Mouse (Mus musculus): Measurements from ENCODE around the gene Zfp462. TPM values are rescaled to one million over a fixed set of nuclear protein-coding genes. Genes with fewer than 3 reads are reported as not detected.
A peak's percentile ranks its signal among the peaks of the same experiment; 100 is the strongest.

Zfp462 gene
- total and polyA plus RNA-seq, 3 experiments: 5.0 to 7.6 (median 7.5) TPM

DNA sequence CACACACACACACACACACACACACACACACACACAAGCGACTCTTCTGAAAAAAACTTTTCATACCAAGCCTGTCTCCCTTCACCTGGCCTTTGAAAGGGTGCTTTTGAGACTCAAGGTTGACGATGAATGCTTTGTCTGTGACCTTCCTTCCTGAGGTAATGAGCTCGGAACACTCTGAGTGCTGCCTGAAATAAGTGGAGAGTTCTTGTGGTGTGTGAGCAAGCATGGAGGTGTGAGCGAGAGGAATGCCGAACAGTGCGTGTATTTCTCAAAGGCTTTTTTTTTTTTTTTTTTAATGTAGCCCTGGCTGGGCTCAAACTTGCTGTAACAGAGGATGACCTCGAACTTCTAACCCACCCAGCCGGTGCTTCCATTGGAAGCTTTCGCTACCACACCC, 156.8 kb downstream of the Zfp462 start:
- Histone ChIP-seq H3K27ac (no peak overlapping the region), H3K4me3 (no peak overlapping the region), H3K79me2 (replicated peaks; ENCODE audit: control insufficient read depth, insufficient read depth, low read length) (no peaks in the 10 kb centered on the region), H3K27me3 (ENCODE audit: control insufficient read depth, insufficient read depth, low read length) (no peaks in the 10 kb centered on the region), H3K36me3 (ENCODE audit: control insufficient read depth, insufficient read depth, low read length) (no peaks in the 10 kb centered on the region), H3K9ac (ENCODE audit: low read depth, low read length) (no peak overlapping the region), H3K4me1 (ENCODE audit: control insufficient read depth, insufficient read depth, low read length) (no peaks in the 10 kb centered on the region)
- TF ChIP-seq EP300 (IDR thresholded peaks at IDR 0.05; ENCODE audit: insufficient read depth, low read depth, low read length) (no peak), CTCF (IDR thresholded peaks at IDR 0.05) (no peak), POLR2A (IDR thresholded peaks at IDR 0.05; ENCODE audit: insufficient read depth, low read depth, low read length) (no peak)
- no peak for DNase-seq
- intact Hi-C loops (cut with DNase I): no loop called here
- 73% methylated on average over 9 of the region's 9 CpGs for WGBS

GRCm38 (mm10) chr4:55102382-55102781, 157.5 kb downstream of the Zfp462 start:
- H3K36me3 ChIP-seq (ENCODE audit: control insufficient read depth, insufficient read depth, low read length): no peaks in the 10 kb centered on the region
- TF ChIP-seq CTCF (IDR thresholded peaks at IDR 0.05) (no peak), EP300 (IDR thresholded peaks at IDR 0.05; ENCODE audit: insufficient read depth, low read depth, low read length) (no peak), POLR2A (IDR thresholded peaks at IDR 0.05; ENCODE audit: insufficient read depth, low read depth, low read length) (no peak)
- intact Hi-C loops (cut with DNase I): no loop called here
- DNase-seq: no peak
- H3K79me2 ChIP-seq (replicated peaks; ENCODE audit: control insufficient read depth, insufficient read depth, low read length): no peaks in the 10 kb centered on the region
- H3K4me3 ChIP-seq: no peak overlapping the region
- H3K9ac ChIP-seq (ENCODE audit: low read depth, low read length): no peak overlapping the region
- H3K4me1 ChIP-seq (ENCODE audit: control insufficient read depth, insufficient read depth, low read length): no peaks in the 10 kb centered on the region
- WGBS: 83% methylated on average over 3 of the region's 3 CpGs
- no peak overlapping the region for H3K27ac ChIP-seq
- no peaks in the 10 kb centered on the region for H3K27me3 ChIP-seq (ENCODE audit: control insufficient read depth, insufficient read depth, low read length)

DNA sequence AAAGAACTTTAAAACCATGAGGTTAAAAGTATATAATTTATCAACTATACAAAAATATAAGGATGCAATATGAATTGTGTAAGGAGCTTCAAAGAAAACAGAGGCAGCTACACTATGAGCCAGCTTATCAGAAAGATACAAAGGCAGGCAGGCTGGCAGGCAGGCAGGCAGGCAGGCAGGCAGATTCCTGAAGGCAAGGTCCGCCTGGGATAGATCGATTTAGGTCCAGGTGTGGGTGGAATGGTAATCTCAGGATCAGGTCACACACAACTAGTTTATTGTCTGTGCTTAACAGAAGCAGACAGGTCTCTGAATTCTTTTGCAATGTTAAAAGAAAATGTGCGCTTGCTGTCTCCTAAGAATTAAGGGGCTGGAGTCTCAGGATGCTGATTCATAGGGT, 158.7 kb downstream of the Zfp462 start:
- 65% methylated on average over 3 of the region's 3 CpGs for WGBS
- H3K27me3 ChIP-seq (ENCODE audit: control insufficient read depth, insufficient read depth, low read length): no peaks in the 10 kb centered on the region
- intact Hi-C loops (cut with DNase I): no loop called here
- no peak overlapping the region for H3K9ac ChIP-seq (ENCODE audit: low read depth, low read length)
- no peaks in the 10 kb centered on the region for H3K4me1 ChIP-seq (ENCODE audit: control insufficient read depth, insufficient read depth, low read length)
- no peak for DNase-seq
- no peak overlapping the region for H3K4me3 ChIP-seq
- no peaks in the 10 kb centered on the region for H3K36me3 ChIP-seq (ENCODE audit: control insufficient read depth, insufficient read depth, low read length)
- TF ChIP-seq CTCF (IDR thresholded peaks at IDR 0.05) (no peak), POLR2A (IDR thresholded peaks at IDR 0.05; ENCODE audit: insufficient read depth, low read depth, low read length) (no peak), EP300 (IDR thresholded peaks at IDR 0.05; ENCODE audit: insufficient read depth, low read depth, low read length) (no peak)
- H3K79me2 ChIP-seq (replicated peaks; ENCODE audit: control insufficient read depth, insufficient read depth, low read length): no peaks in the 10 kb centered on the region
- H3K27ac ChIP-seq: no peak overlapping the region

- no peak for DNase-seq
- Histone ChIP-seq H3K79me2 (replicated peaks; ENCODE audit: control insufficient read depth, insufficient read depth, low read length) (no peaks in the 10 kb centered on the region), H3K27me3 (ENCODE audit: control insufficient read depth, insufficient read depth, low read length) (no peaks in the 10 kb centered on the region), H3K4me1 (ENCODE audit: control insufficient read depth, insufficient read depth, low read length) (no peaks in the 10 kb centered on the region), H3K4me3 (no peak overlapping the region), H3K9ac (ENCODE audit: low read depth, low read length) (no peak overlapping the region), H3K27ac (no peak overlapping the region), H3K36me3 (ENCODE audit: control insufficient read depth, insufficient read depth, low read length) (no peaks in the 10 kb centered on the region)
- TF ChIP-seq EP300 (IDR thresholded peaks at IDR 0.05; ENCODE audit: insufficient read depth, low read depth, low read length) (no peak), CTCF (IDR thresholded peaks at IDR 0.05) (no peak), POLR2A (IDR thresholded peaks at IDR 0.05; ENCODE audit: insufficient read depth, low read depth, low read length) (no peak)
- WGBS: 61% methylated on average over 10 of the region's 10 CpGs
- intact Hi-C loops (cut with DNase I): no loop called here
These were observed 173.1 kb downstream of the Zfp462 start for GRCm38 (mm10) chr4:55117839-55118487.

- intact Hi-C loops (cut with DNase I): no loop called here
- H3K27ac ChIP-seq: no peak overlapping the region
- no peaks in the 10 kb centered on the region for H3K27me3 ChIP-seq (ENCODE audit: control insufficient read depth, insufficient read depth, low read length)
- DNase-seq: no peak
- TF ChIP-seq EP300 (IDR thresholded peaks at IDR 0.05; ENCODE audit: insufficient read depth, low read depth, low read length): no peak
- no peak for TF ChIP-seq CTCF (IDR thresholded peaks at IDR 0.05)
- TF ChIP-seq POLR2A (IDR thresholded peaks at IDR 0.05; ENCODE audit: insufficient read depth, low read depth, low read length): no peak
- no peak overlapping the region for H3K9ac ChIP-seq (ENCODE audit: low read depth, low read length)
- WGBS: 80% methylated on average over 2 of the region's 2 CpGs
- no peak overlapping the region for H3K4me3 ChIP-seq
- H3K79me2 ChIP-seq (replicated peaks; ENCODE audit: control insufficient read depth, insufficient read depth, low read length): no peaks in the 10 kb centered on the region
- H3K4me1 ChIP-seq (ENCODE audit: control insufficient read depth, insufficient read depth, low read length): peaks cover 5% of the 10 kb centered on the region
- H3K36me3 ChIP-seq (ENCODE audit: control insufficient read depth, insufficient read depth, low read length): no peaks in the 10 kb centered on the region
These were observed 176.3 kb downstream of the Zfp462 start for GRCm38 (mm10) chr4:55121126-55121525.

- intact Hi-C loops (cut with DNase I): no loop called here
- H3K9ac ChIP-seq (ENCODE audit: low read depth, low read length): no peak overlapping the region
- no peaks in the 10 kb centered on the region for H3K79me2 ChIP-seq (replicated peaks; ENCODE audit: control insufficient read depth, insufficient read depth, low read length)
- no peak for DNase-seq
- H3K36me3 ChIP-seq (ENCODE audit: control insufficient read depth, insufficient read depth, low read length): no peaks in the 10 kb centered on the region
- no peak overlapping the region for H3K27ac ChIP-seq
- no peaks in the 10 kb centered on the region for H3K27me3 ChIP-seq (ENCODE audit: control insufficient read depth, insufficient read depth, low read length)
- no peak overlapping the region for H3K4me3 ChIP-seq
- peaks cover 5% of the 10 kb centered on the region for H3K4me1 ChIP-seq (ENCODE audit: control insufficient read depth, insufficient read depth, low read length)
- TF ChIP-seq POLR2A (IDR thresholded peaks at IDR 0.05; ENCODE audit: insufficient read depth, low read depth, low read length) (no peak), CTCF (IDR thresholded peaks at IDR 0.05) (peak; percentile 32), EP300 (IDR thresholded peaks at IDR 0.05; ENCODE audit: insufficient read depth, low read depth, low read length) (no peak)
- 56% methylated on average over 6 of the region's 6 CpGs for WGBS
These were observed 177.1 kb downstream of the Zfp462 start for GRCm38 (mm10) chr4:55121952-55122351.
